9 mouse cellular contexts compared by ENCODE assay signal in genomic region chr8:37159481-37159880, GRCm38 (mm10).
DNase-seq lines count a peak whose midpoint lies in the region; ATAC-seq and TF ChIP-seq lines count a peak whose summit lies in the region.
"Had no signal": no experiment of that assay in that cellular context is flagged by ENCODE, and none has a peak within 500 bp of the region (broad histone marks: within the 10 kb centered on the region; RNA-seq: fewer than 3 reads in every experiment).

No protein-coding gene starts in this region.

- no peak overlapping the region for H3K4me2 ChIP-seq in liver, embryonic 12.5 days
- H3K4me2 ChIP-seq in forebrain, embryonic 12.5 days = no peak overlapping the region
- no peak overlapping the region for H3K4me2 ChIP-seq in liver, embryonic 14.5 days (ENCODE audit: low read depth)

- no peak for TF ChIP-seq EP300 in liver, embryonic 14.5 days (IDR thresholded peaks at IDR 0.05; ENCODE audit: low read depth)

- ATAC-seq in liver, embryonic 12.5 days = no peak
- peak; percentile 36; the same call in 1 of the 2 replicates for ATAC-seq in forebrain, embryonic 12.5 days (ENCODE audit: low FRiP score)
- ATAC-seq in liver, embryonic 14.5 days (ENCODE audit: insufficient read depth) = no peak
- ATAC-seq in inflammation-experienced regulatory T-cells, adult 6 months = no peak

- H3K4me1 ChIP-seq in liver, embryonic 12.5 days = no peaks in the 10 kb centered on the region
- H3K4me1 ChIP-seq in forebrain, embryonic 12.5 days = no peaks in the 10 kb centered on the region
- no peaks in the 10 kb centered on the region for H3K4me1 ChIP-seq in liver, embryonic 14.5 days (replicated peaks; ENCODE audit: control insufficient read depth in 2 of 2, insufficient read depth in 2 of 2, low read length in 1 of 2)

- WGBS in liver, embryonic 12.5 days (ENCODE audit: insufficient replicate concordance) = 10% methylated on average over 9 of the region's 9 CpGs
- whole genome bisulfite sequencing in forebrain, embryonic 12.5 days = 8% methylated on average over 9 of the region's 9 CpGs
- WGBS in liver, embryonic 14.5 days (ENCODE audit: insufficient replicate concordance) = 9% methylated on average over 9 of the region's 9 CpGs

- H3K27ac ChIP-seq in liver, embryonic 12.5 days = no peak overlapping the region
- H3K27ac ChIP-seq in forebrain, embryonic 12.5 days = no peak overlapping the region
- H3K27ac ChIP-seq in liver, embryonic 14.5 days = no peak overlapping the region

- no peaks in the 10 kb centered on the region for H3K9me3 ChIP-seq in liver, embryonic 12.5 days (replicated peaks)
- H3K9me3 ChIP-seq in forebrain, embryonic 12.5 days = no peaks in the 10 kb centered on the region
- H3K9me3 ChIP-seq in liver, embryonic 14.5 days (ENCODE audit: control insufficient read depth, low read length) = no peaks in the 10 kb centered on the region

- H3K9ac ChIP-seq in liver, embryonic 12.5 days = no peak overlapping the region
- H3K9ac ChIP-seq in forebrain, embryonic 12.5 days = no peak overlapping the region
- H3K9ac ChIP-seq in liver, embryonic 14.5 days (replicated peaks) = no peak overlapping the region

- TF ChIP-seq CTCF in brain, embryonic 14.5 days (IDR thresholded peaks at IDR 0.05; ENCODE audit: borderline replicate concordance, extremely low read depth, insufficient read depth, insufficient read length) = peak; percentile 93
- TF ChIP-seq CTCF in liver, embryonic 14.5 days (IDR thresholded peaks at IDR 0.05; ENCODE audit: low read depth) = peak; percentile 57

- DNase-seq in liver = peak; percentile 56
- peak; percentile 94 for DNase-seq in brain, embryonic 14.5 days (ENCODE audit: low read depth)
- DNase-seq in kidney, postnatal 14 days = peak; percentile 72
- DNase-seq in liver, embryonic 14.5 days (ENCODE audit: low read depth in 3 of 3, low spot score in 3 of 3) = no peak
- DNase-seq in retina, postnatal 1 day = peak; percentile 69

- no peaks in the 10 kb centered on the region for H3K27me3 ChIP-seq in liver, embryonic 12.5 days (replicated peaks)
- H3K27me3 ChIP-seq in forebrain, embryonic 12.5 days = no peaks in the 10 kb centered on the region
- H3K27me3 ChIP-seq in liver, embryonic 14.5 days (ENCODE audit: control insufficient read depth, insufficient read depth, low read length) = no peaks in the 10 kb centered on the region

- H3K36me3 ChIP-seq in liver, embryonic 12.5 days = no peaks in the 10 kb centered on the region
- H3K36me3 ChIP-seq in forebrain, embryonic 12.5 days (replicated peaks) = no peaks in the 10 kb centered on the region
- H3K36me3 ChIP-seq in liver, embryonic 14.5 days (replicated peaks; ENCODE audit: control insufficient read depth, insufficient read depth, low read depth) = no peaks in the 10 kb centered on the region

- no peak for TF ChIP-seq POLR2A in brain, embryonic 14.5 days (IDR thresholded peaks at IDR 0.05; ENCODE audit: borderline replicate concordance, extremely low read depth, insufficient read depth, insufficient read length, poor library complexity, severe bottlenecking)

- no peak overlapping the region for H3K4me3 ChIP-seq in liver, embryonic 12.5 days
- H3K4me3 ChIP-seq in forebrain, embryonic 12.5 days (replicated peaks) = no peak overlapping the region
- no peak overlapping the region for H3K4me3 ChIP-seq in liver, embryonic 14.5 days (ENCODE audit: insufficient read depth in 1 of 2, low read depth in 2 of 2, low read length in 2 of 2)
- H3K4me3 ChIP-seq: erythroblast, embryonic 14.5 days had no signal

Comparison
In these comparisons a context has a peak if more than half of its experiments do, and no peak if none do; other contexts are left out.
1. DNase-seq: peak in liver (single experiment), brain, embryonic 14.5 days (single experiment), kidney, postnatal 14 days (single experiment) and retina, postnatal 1 day (single experiment); none in liver, embryonic 14.5 days (0 of 3).